Mouse (Mus musculus) cerebellum, postnatal 4 days (tissue): Measurements from ENCODE around the gene Gm21876.
"Not testable (repeated sequence)": the region's sequence is repeated elsewhere in the genome, so short reads cannot be mapped to it uniquely, and the experiment has no call there.

Experiments used
- DNase-seq, 2 experiments: peaks; one replicate each; pipeline ENCODE4 v3.0.0; 2022; ENCODE audit warnings: low spot score in 2 of 2, mixed read lengths in 1 of 2

Gene Gm21876

DNA sequence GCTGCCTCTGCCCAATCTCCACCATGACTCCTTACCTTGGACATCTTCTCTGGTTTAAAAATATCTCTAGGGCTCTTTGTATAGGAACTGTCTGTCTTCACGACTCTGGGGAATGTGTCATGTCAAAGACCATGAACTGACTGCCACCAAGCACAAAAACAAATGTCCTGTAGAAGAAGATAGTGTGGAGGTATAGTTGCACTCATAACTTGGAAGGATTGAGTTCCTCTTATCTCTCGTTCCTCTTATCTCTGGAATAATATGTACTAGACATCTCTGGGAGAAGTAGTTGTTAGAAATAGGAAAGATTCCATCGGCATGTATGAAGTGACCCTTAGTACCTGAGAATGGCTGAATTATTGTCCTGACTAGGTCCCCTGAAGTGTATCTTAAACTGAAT is at the start of gene Gm21876:
Gene Gm21876 (minus strand): TSS at position 101 of the 400 bp plus-strand sequence.
- DNase-seq, result no peak

GRCm38 (mm10) chrX:21220422-21220821 is 45.0 kb upstream of the Gm21876 start:
- DNase-seq, result no peak

GRCm38 (mm10) chrX:21146675-21147074 is 28.8 kb downstream of the Gm21876 start:
- not testable (repeated sequence) for DNase-seq
